Mouse (Mus musculus): ENCODE results near the gene Sgip1.

GRCm38 (mm10) chr4:102989391-102989790 lies 248.3 kb downstream of the Sgip1 start:
- TF ChIP-seq CTCF (IDR thresholded peaks at IDR 0.05; ENCODE audit: control insufficient read depth, insufficient read depth, insufficient replicate concordance, low read depth, low read length) (no peak), POLR2A (IDR thresholded peaks at IDR 0.05; ENCODE audit: control insufficient read depth, low read depth, low read length) (no peak)

Data from testis, adult 2 months (tissue).